Mouse (Mus musculus): Measurements from ENCODE around the gene Scrg1.

DNA sequence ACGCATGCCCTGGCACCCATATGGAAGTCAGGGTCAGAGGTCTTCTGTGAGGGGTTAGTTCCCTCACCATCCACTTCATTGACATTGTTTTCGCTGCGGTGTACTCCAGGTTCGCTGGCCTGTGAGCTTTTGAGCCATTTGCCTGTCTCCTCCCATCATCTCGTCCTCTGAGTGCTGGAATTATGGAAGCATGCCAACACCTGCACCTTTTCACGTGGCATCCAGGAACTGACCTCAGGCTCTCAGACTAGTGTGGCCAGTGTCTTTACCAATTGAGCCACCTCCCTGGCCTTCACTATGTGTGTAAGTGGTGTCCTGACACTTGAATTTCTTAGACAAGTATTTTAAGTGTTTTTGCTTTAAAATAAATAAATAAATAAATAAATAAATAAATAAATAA, 18.0 kb downstream of the Scrg1 start:
- TF ChIP-seq ZNF384 (IDR thresholded peaks at IDR 0.05; ENCODE audit: low read depth, low read length) (no peak), ZMIZ1 (IDR thresholded peaks at IDR 0.05; ENCODE audit: low read depth, low read length) (no peak), EP300 (IDR thresholded peaks at IDR 0.05; ENCODE audit: low read length) (no peak), MAFK (IDR thresholded peaks at IDR 0.05; ENCODE audit: insufficient replicate concordance, low read length) (no peak), MEF2A (IDR thresholded peaks at IDR 0.05; ENCODE audit: borderline replicate concordance, low read depth, low read length) (no peak)
